Mouse (Mus musculus) liver, postnatal 0 days (tissue): Measurements from ENCODE around the gene Ube2j1. TPM values are rescaled to one million over a fixed set of nuclear protein-coding genes. Genes with fewer than 3 reads are reported as not detected.
A peak's percentile ranks its signal among the peaks of the same experiment; 100 is the strongest.

Experiments
- ATAC-seq: fragments of 200-750 bp; cut with Nextera tagmentation; 2 replicates; pipeline ENCODE4 v1.8.0; 2017; ENCODE audit warnings: mild to moderate bottlenecking, moderate library complexity
- DNase-seq: peaks from one replicate; pipeline ENCODE4 v3.0.0-alpha.2; 2016
- H3K27ac ChIP-seq: fragments of 300-500 bp; sonication (generic); 2 replicates; pipeline ENCODE4 v1.5.1; 2014; ENCODE audit warnings: antibody characterized with exemption, moderate library complexity, mild to moderate bottlenecking, low read depth
- H3K27me3 ChIP-seq: fragments of 300-500 bp; sonication (generic); 2 replicates; pipeline ENCODE4 v1.6.1; 2014; ENCODE audit warnings: low read length, control low read depth, mixed read lengths; ENCODE audit not compliant: insufficient read depth
- H3K36me3 ChIP-seq: fragments of 300-500 bp; sonication (generic); replicated peaks from 2 replicates; pipeline ENCODE4 v1.6.1; 2014; ENCODE audit warnings: mild to moderate bottlenecking, control low read depth, low read length, moderate library complexity, mixed read lengths; ENCODE audit not compliant: insufficient read depth
- H3K4me1 ChIP-seq: fragments of 300-500 bp; sonication (generic); 2 replicates; pipeline ENCODE4 v1.6.1; 2014; ENCODE audit warnings: antibody characterized with exemption, mild to moderate bottlenecking, control low read depth; ENCODE audit not compliant: insufficient read depth
- H3K4me2 ChIP-seq: fragments of 300-500 bp; sonication (generic); 2 replicates; pipeline ENCODE4 v1.6.1; 2014; ENCODE audit warnings: low read depth, mild to moderate bottlenecking, low read length, moderate library complexity, mixed read lengths
- H3K4me3 ChIP-seq: fragments of 300-500 bp; sonication (generic); 2 replicates; pipeline ENCODE4 v1.5.1; 2014; ENCODE audit warnings: low read depth, low read length
- H3K9ac ChIP-seq: fragments of 300-500 bp; sonication (generic); replicated peaks from 2 replicates; pipeline ENCODE4 v1.6.1; 2014; ENCODE audit warnings: mild to moderate bottlenecking, moderate library complexity
- H3K9me3 ChIP-seq: fragments of 300-500 bp; sonication (generic); 2 replicates; pipeline ENCODE4 v1.6.1; 2016; ENCODE audit warnings: mild to moderate bottlenecking, control low read depth, low read length, mixed read lengths
- CTCF ChIP-seq: sonication (generic); IDR thresholded peaks from 2 replicates; pipeline ENCODE4 v1.5.1; 2016; ENCODE audit warnings: antibody characterized with exemption, low read depth
- EP300 ChIP-seq: IDR thresholded peaks from 2 replicates; pipeline ENCODE4 v1.6.1; 2016; ENCODE audit warnings: antibody characterized with exemption, low read depth, mild to moderate bottlenecking
- WGBS: fragments of 180-500 bp; shearing (Covaris S2); extraction: QIAGEN DNeasy Blood & Tissue Kit; methylation state at CpG from one replicate; pipeline ENCODE4 v1.1.7; 2014; ENCODE audit not compliant: insufficient replicate concordance; 5-methylcytosine and 5-hydroxymethylcytosine counted together
- polyA plus RNA-seq: library from polyadenylated mRNA; unstranded; fragments of >200 nt; fragmentation: Nextera tagmentation; extraction: Ambion mirVana; gene quantifications from 2 replicates; pipeline ENCODE4 v1.2.1, GENCODE M21; 2015

The Ube2j1 gene
- polyA plus RNA-seq, 1 experiment from 2014 or later, result 22.4 TPM

DNA sequence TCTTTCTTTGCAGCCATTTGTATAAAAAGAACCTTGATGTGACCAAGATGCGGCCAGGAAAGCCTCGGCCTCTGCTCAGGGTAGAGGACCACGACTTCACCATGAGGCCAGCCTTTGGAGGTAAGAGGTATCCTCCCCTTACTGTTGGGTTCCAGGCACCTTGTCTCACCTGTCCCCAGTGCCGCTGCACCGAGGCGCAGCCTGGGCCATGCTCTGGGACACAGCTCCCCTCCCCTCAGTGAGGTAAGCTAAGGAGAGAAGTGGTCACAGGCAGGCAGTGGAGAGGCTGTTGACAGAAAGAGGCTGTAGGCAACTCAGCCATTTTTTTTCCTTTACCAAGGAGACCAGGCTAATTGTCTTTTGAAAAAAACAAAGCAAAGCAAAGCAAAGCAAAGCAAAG lies 40.1 kb downstream of the Ube2j1 start:
- H3K36me3 ChIP-seq, result no peaks in the 10 kb centered on the region
- DNase-seq (no peak), ATAC-seq (no peak)
- 79% methylated on average over 6 of the region's 6 CpGs for WGBS
- no peaks in the 10 kb centered on the region for H3K9me3 ChIP-seq
- H3K27me3 ChIP-seq, result no peaks in the 10 kb centered on the region
- no peak overlapping the region for H3K4me2 ChIP-seq
- no peak for TF ChIP-seq CTCF
- no peak for TF ChIP-seq EP300
- no peak overlapping the region for H3K27ac ChIP-seq
- no peak overlapping the region for H3K9ac ChIP-seq
- H3K4me3 ChIP-seq, result no peak overlapping the region
- H3K4me1 ChIP-seq, result no peaks in the 10 kb centered on the region

DNA sequence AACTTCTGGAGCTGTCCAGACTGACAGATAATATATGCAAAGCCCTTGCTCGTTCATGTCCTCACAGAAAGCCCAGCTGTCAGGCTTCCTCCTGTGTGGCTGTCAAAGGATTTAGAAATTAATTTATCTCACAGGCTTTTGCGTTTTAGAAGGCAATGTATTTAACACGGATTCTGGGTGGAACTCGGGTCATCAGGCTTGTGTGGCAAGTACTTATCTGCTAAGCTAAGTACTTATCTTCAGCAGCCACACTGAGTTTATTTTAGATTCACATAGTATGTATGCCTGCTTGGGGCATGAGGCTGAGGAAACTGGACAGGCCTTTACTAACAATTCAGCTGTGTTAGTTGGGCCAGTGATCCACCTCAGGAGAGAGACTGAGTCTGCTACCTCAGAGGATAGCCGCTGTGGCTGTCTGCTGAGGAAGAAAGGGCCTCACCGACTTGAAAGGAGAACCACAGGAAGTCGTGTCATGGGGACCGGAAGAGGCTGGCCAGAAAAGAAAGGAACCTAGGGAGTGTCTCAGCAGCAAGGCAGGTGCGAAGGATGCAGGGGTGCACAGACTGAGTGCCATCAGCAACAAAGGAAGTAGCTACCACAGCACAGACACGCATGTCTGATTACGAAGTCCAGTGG lies 41.4 kb downstream of the Ube2j1 start:
- no peaks in the 10 kb centered on the region for H3K4me1 ChIP-seq
- peak; percentile 68 for DNase-seq
- H3K4me3 ChIP-seq, result no peak overlapping the region
- no peaks in the 10 kb centered on the region for H3K9me3 ChIP-seq
- TF ChIP-seq CTCF, result no peak
- TF ChIP-seq EP300, result no peak
- H3K27ac ChIP-seq, result peak overlapping the region; percentile 51
- no peaks in the 10 kb centered on the region for H3K27me3 ChIP-seq
- H3K36me3 ChIP-seq, result no peaks in the 10 kb centered on the region
- H3K4me2 ChIP-seq, result 0 out of 2 replicates have a peak overlapping the region, but pooled peaks have one; percentile 35
- peak; percentile 56 for ATAC-seq
- H3K9ac ChIP-seq, result no peak overlapping the region
- 21% methylated on average over 11 of the region's 11 CpGs for WGBS

DNA sequence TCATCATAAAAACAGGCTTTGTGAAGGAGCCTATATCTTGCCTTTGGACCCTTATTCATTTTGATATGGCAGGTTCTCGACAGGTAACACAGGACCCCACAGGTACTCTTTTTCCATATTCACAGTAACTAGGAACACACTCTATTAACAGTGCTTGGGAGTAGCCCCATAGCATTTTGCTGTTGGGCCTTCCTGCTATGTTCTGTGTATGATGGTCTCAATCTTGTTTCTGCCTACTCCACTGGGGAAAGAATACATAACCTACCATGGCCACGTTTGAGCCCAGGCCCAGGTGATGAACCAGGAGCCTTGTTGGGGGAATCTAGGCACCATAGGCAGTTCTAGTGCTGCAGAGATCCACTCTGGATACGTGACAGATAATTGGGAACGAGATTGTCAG lies 43.2 kb downstream of the Ube2j1 start:
- H3K36me3 ChIP-seq, result no peaks in the 10 kb centered on the region
- no peak overlapping the region for H3K4me3 ChIP-seq
- H3K27me3 ChIP-seq, result no peaks in the 10 kb centered on the region
- H3K27ac ChIP-seq, result no peak overlapping the region
- no peak for DNase-seq
- no peak for ATAC-seq
- H3K9ac ChIP-seq, result no peak overlapping the region
- WGBS, result 76% methylated on average over 4 of the region's 4 CpGs
- no peaks in the 10 kb centered on the region for H3K9me3 ChIP-seq
- H3K4me2 ChIP-seq, result no peak overlapping the region
- no peak for TF ChIP-seq CTCF
- no peak for TF ChIP-seq EP300
- no peaks in the 10 kb centered on the region for H3K4me1 ChIP-seq

DNA sequence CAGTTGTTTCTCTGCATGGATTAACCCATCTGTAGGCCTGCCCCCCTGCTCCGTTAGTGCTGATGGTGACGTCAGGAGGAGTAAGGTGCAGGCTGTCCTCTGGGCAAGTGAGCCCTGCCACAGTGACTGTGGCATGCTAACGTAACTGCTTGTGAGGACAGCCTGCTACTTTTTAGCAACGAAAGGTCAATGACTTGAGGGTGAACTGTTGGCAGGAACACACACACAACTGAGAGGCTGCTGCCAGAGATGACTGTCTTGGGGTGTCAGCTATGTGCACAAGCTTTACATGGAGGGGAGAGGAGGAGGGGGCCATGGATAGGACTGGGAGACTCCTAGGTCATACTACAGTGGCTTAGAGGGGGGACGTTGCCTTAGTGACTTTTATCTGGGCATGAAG lies 43.6 kb downstream of the Ube2j1 start:
- Histone ChIP-seq H3K9ac (no peak overlapping the region), H3K4me2 (no peak overlapping the region), H3K27me3 (no peaks in the 10 kb centered on the region), H3K4me1 (no peaks in the 10 kb centered on the region), H3K36me3 (no peaks in the 10 kb centered on the region), H3K27ac (no peak overlapping the region), H3K4me3 (no peak overlapping the region), H3K9me3 (no peaks in the 10 kb centered on the region)
- ATAC-seq (no peak), DNase-seq (no peak)
- TF ChIP-seq CTCF (no peak), EP300 (no peak)
- 67% methylated on average over 5 of the region's 5 CpGs for WGBS

DNA sequence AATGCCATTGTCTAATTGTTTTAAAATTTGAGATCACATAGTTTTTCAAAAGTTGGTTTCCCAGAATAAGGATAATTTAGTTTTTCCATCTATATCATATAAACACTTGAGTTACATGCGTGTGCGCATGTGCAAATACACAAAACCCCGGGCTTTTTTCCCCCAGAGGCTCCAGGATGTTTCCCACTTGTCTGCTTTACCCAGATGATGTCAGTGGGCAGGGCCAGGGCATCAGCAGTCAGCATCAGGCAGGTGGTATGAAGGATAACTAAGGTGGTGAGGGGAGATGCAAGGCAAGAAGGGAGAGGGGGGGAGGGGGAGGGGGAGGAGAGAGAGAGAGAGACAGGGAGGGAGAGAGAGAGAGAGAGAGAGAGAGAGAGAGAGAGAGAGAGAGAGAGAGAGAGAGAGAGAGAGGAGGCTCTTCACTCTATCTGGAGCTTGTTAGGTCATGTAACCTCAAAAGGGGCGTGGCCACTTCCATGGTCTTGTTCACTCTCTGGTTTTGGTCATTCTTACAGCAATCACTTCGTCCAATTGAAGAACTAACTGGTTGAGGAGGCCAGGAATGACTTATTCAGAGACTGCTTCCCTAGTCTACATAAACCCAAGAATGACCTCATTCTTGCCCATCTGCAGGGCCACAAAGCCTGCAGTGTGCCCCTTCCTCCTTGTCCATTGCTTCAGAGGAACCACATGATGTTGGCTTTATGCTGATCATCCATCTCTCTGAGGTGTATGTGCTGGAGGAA lies 44.7 kb downstream of the Ube2j1 start:
- WGBS, result 71% methylated on average over 5 of the region's 5 CpGs
- DNase-seq (no peak), ATAC-seq (no peak)
- no peak overlapping the region for H3K9ac ChIP-seq
- TF ChIP-seq EP300 (no peak), CTCF (no peak)
- H3K36me3 ChIP-seq, result no peaks in the 10 kb centered on the region
- no peaks in the 10 kb centered on the region for H3K27me3 ChIP-seq
- no peak overlapping the region for H3K4me3 ChIP-seq
- no peak overlapping the region for H3K4me2 ChIP-seq
- no peaks in the 10 kb centered on the region for H3K9me3 ChIP-seq
- H3K27ac ChIP-seq, result no peak overlapping the region
- no peaks in the 10 kb centered on the region for H3K4me1 ChIP-seq

DNA sequence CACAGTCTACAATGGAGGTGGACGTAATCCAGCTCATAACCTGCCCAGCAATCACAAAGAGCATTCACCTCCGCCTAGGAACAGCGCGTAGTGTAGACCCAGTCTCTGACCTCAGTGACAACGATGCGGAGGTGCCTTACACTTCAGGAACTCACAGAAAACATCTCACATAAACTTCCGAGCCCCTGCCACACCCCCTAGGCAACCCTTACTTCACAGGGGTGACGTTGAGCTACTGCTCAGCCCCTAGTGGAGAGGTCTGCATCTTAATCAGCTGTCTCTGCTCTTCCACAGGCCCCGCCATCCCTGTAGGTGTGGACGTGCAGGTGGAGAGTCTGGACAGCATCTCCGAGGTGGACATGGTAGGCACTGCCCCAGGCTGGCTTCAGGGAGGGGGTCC lies 45.9 kb downstream of the Ube2j1 start:
- no peak for TF ChIP-seq EP300
- no peak for TF ChIP-seq CTCF

DNA sequence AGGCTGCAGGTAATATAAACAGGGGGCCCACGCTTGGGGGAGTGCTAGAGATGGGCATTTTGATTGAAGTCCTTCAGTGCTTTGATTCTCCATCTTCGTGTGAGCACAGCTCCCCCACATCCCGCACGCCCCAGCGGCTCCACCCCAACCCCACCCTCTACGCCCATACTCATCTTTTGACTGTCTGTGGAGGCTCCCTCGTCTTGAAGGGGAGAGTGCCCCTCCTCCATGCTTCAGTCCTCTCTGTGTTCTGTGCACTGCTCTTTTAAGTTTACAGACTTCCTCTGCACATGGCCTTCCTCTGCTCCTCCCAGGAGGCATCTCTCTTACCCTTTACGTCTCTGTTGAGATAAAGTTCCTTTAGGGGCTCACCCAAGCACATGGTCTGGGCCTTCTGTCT lies 46.5 kb downstream of the Ube2j1 start:
- WGBS, result 55% methylated on average over 8 of the region's 8 CpGs
- Histone ChIP-seq H3K27ac (no peak overlapping the region), H3K4me2 (no peak overlapping the region), H3K36me3 (no peaks in the 10 kb centered on the region), H3K9ac (no peak overlapping the region), H3K4me3 (no peak overlapping the region), H3K27me3 (no peaks in the 10 kb centered on the region), H3K4me1 (no peaks in the 10 kb centered on the region), H3K9me3 (no peaks in the 10 kb centered on the region)
- no peak for DNase-seq
- no peak for TF ChIP-seq CTCF
- TF ChIP-seq EP300, result no peak
- no peak for ATAC-seq

More for the DNA sequence above, 45.9 kb downstream of the Ube2j1 start:
- Histone ChIP-seq H3K27ac (no peak overlapping the region), H3K4me1 (no peaks in the 10 kb centered on the region), H3K9me3 (no peaks in the 10 kb centered on the region), H3K9ac (no peak overlapping the region), H3K4me2 (no peak overlapping the region), H3K36me3 (no peaks in the 10 kb centered on the region), H3K4me3 (no peak overlapping the region), H3K27me3 (no peaks in the 10 kb centered on the region)
- DNase-seq, result no peak
- no peak for ATAC-seq
- WGBS, result 79% methylated on average over 11 of the region's 11 CpGs
